Mouse (Mus musculus) telencephalon, adult 2 months (tissue): ENCODE measurements at regions not wholly inside any gene's neighbourhood (a gene's known extent, or its start where the extent isn't known, plus 50 kb on each side); places are given as distances from the start of the nearest gene placed in this dataset.

Experiments used
- DNase-seq: peaks from one replicate; pipeline ENCODE4 v3.0.0-alpha.2; 2011; ENCODE audit warnings: low read depth, low spot score

DNA sequence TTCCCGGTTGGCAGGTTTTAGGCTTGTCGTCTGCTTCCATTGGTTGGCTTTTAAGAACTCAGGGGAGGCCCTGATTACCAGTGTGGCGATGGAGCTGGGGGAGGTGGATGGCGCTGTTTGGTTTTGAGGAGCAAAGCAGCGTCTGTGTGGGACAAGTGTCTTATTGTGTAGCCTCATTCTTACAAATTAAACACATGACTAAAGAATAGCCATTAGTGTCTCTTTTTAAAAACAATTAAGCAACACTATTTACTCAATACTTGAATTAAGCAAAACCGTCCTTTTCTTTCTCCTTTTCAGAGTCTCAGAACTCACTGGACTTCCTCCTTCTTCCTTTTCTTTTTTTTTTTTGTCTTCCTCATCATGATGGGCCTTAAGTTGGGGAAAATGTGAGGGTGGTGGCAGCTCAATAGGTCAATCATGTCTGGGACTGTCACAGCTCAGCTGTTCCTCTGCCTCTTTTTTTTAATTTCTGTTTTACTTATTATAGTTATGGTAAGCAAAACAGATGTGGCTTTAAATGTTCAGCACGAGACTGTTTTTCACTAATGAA is 89.1 kb downstream of the Kcnrg start:
- no peak for DNase-seq

DNA sequence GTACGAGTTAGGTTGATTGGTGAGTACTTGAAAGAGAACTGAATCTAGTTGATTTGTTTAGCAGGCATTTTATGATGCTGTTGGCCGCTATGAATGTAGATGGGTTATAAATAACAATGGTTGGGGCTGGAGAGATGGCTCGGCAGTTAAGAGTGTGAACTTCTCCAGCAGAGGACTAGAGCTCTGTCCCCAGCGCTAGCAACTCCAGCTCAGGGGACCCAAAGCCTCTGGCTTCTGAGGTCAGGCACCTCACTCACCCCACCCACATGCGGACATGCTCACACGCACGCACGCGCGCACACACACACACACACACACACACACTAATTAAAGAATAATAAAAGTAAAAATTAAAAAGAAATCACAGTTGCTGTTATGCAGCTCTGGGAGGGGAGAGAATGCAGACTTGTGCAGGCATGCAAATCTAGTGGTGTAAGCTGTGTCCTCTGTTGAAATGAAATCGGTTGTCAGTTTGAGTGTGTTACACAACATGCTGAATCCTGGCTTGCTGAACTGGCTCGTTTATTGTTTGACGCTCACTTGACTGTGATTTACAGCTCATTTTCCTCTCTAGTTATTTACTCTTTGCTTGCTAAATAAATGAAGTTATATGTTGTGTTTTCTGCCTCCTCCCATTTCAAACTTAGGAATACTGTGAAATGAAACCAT is 89.8 kb downstream of the Kcnrg start:
- no peak for DNase-seq

DNA sequence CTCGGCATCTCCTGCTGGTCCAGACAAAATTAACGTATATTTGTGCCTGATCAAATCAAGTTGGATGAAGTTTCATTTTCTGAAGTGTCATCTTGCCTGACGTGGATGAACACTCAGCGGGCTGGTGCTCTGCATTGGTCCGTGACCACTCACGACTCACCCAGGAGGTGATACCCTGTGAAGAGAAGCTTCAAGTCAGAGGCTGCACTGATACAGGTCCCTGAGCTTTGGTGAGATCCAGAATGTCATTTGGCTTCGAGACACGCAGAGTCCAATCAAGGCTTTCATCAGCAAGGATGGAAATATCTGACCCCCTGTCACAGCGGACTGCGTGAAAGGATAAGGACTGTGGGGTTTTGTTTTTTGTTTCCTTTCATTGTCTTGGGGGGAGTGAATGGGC is 90.4 kb downstream of the Kcnrg start:
- DNase-seq = no peak

DNA sequence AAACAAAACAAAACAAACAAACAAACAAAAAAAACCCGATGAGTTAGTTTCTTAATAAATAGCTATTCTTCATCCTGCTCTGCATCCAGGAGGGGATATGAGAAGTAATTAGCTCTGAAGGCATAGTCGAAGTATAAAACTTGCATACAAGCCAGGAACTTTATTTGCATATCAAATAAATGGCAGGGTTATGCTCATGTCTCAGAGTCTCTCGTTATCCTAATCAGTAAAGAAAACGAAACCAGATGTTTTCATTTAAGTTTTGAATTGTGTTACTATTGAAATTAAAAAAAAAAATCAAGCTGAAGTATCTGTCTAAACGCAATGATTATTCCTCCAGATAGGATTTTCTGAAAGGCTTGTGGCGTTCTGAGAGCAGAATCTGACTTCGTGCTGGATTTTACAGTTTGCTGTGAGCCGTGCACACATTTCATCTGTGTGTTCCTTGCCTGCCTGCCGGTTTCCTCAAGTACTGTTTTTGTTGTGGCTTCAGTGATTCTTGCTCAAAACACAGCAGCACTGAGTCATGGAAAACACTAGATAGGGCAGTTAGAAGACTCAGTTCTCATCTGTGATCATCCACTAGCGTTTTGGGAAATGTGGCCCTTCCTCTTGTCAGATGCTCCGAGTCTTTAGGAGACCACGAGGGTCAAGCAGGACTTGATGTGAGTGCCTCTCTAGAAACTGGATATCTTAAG is 91.2 kb downstream of the Kcnrg start:
- DNase-seq = no peak

DNA sequence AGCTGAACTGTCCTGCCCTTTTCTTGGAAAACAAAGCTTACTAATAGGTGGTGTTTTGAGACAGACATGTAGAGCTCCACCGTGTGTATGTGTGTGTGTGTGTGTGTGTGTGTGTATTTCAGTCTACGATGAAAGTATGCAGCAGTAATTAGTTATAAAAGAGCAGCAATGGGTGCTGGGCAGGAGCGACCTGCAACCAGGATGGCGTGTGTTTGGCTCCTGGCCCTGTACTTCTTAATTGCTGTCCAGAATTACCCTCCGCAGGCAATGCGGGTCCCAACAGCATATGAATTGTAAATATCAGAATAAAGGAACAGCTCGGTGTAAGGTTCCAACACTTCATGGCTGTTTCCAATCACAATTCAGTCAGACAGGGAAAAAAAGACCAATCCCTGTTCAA is 92.4 kb downstream of the Kcnrg start:
- no peak for DNase-seq

DNA sequence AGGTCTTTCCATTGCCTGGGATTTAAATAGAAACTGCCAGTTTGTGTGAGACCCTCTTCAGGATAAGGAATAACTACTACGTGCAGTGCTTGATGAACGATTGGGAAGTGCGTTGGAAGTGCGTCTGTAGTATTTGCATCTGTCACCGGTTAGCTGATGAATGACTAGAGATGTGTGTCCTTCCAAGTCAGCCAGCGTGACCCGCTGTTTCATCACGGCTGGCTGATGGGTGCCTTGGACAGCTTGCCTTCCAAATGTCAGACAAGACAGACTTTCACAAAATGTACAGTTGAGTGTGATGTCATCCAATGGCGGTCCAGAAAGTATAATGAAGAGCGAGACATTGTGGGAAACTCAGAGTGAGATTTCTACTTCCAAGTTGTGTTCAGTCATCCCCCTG is 93.9 kb downstream of the Kcnrg start:
- no peak for DNase-seq

DNA sequence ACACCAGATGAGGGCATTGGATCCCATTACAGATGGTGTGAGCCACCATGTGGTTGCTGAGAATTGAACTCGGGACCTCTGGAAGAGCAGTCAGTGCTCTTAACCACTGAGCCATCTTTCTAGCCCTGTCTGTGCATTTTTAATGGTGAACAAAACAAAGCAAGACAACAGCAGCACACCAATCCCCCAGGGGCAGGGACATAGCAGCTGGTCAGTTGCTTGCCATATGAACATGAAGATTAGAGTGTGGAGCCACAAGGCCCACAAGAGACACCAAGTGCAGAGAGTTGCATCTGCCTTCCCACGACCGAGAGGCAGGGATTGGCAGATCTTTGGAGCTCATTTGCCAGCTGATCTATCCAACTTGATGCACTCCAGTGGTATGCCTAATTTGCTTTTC is 96.7 kb downstream of the Kcnrg start:
- no peak for DNase-seq

DNA sequence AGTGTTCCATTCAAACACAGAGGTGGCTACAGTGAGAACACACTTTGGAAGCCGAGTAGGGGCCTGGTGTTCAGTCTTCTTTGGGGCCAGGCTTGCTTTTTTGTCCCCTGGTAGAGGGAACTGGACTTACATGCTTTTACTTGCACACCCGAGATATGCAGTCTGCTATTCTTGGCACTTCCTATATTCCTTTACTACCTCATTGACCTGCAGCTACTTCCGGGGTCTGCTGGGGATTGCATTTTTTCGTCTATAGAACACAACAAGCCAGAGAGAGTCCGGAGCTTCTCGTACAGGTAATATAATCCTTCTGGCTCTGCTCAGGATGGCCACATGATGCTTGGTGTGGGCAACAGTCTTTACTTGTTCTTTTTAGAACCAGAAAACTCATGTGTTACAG is 99.7 kb downstream of the Kcnrg start:
- DNase-seq = no peak

DNA sequence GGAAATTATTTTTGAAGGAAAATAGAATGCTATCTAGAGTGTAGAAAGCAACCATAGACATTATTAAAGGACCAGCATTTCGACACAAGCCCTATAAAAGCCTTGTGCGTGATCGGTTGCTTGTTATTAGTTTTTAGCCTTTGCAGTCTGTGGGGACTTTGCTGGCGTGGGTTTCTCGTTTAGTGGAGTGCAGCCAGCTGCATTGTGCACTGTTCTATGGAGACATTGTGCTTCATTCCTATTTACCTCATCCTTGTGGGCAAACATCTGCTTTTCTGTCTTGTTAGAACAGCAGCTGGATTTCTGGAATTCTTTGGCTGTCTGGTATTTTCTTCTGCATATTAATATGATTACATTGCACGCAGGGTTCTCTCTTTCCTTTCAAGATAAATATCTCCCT is 101.1 kb downstream of the Kcnrg start:
- no peak for DNase-seq

DNA sequence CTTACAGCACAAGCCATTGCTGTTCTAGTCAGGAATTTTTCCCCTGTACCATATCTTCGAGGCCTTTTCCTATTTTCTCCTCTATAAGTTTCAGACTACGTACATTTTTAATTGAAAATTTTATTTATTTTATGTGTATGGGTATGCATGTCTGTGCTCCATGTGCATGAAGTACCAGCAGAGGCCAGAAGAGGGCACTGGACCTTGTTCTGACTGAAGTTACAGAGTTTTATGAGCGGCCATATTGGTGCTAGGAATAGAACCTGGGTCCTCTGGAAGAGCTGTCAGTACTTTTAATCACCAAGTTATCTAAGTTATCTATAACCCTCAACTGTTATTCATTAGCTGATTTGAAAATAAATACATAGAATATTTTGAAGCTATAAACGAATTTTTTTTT is 108.5 kb downstream of the Kcnrg start:
- no peak for DNase-seq

DNA sequence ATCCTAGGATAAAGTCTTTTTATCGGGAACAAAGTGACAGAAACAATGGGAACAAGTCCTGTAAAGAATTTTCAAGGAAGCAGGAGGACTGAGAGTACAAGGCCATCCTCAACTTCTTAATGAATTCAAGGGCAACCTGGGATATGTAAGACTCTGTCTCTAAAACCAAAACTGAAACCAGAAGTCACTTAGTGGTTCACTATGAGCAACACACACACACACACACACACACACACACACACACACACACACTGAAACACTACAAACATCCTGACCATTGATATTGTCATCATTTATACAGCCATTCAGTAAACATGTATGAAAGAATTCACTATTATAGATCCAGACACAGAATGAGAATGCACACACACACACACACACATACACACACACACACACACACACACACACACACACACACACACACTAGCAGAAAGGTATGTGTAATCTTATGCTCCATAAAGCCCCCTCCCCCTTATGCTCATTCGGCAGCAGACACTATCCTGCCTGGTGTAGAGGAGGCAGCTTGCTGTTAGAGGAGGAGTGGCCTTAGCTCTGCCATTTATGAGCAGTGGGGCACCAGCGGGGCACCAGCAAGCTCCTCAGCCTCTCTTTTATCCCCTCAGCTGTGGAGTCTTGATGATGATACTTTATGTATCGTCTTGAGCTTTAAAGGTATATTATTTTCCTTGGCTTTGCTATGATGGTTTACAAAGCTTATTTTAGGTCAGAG is 111.3 kb downstream of the Kcnrg start:
- no peak for DNase-seq

DNA sequence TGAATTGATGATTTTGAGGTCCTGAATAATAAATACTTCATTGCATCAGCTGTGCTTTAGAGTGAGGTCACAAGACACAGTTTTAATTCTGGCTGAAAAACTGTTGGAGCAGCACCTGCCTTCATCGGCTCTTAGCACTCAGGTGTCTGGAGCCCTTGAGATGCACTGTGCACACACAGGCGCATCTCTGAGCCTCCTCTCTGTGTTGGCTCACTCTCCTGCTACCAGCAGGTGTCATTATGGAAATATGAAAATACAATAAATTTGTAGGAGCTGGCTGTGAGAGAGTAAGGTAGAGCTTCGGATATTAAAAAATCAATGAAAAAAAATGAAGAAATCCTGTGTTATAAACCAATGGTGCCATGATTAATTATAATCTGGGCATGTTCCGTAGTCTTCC is 114.0 kb downstream of the Kcnrg start:
- no peak for DNase-seq

DNA sequence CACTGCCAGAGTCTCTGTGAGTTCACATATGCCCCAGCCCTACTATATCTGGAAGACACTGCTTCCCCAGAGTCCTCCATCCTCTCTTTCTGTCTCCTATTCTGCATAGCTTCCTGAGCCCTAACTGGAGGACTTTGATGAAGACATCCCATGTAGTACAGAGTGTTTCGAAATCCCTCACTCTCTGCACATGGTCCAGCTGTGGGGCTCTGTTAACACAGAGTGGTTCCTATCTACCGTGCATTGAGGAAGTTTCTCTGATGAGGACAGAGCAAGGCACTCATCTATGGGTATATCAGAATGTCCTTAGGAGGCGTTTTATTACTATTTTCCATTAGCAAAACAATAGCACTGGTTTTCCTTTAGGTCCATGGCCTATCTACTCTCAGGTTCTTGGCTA is 117.7 kb downstream of the Kcnrg start:
- DNase-seq = no peak

DNA sequence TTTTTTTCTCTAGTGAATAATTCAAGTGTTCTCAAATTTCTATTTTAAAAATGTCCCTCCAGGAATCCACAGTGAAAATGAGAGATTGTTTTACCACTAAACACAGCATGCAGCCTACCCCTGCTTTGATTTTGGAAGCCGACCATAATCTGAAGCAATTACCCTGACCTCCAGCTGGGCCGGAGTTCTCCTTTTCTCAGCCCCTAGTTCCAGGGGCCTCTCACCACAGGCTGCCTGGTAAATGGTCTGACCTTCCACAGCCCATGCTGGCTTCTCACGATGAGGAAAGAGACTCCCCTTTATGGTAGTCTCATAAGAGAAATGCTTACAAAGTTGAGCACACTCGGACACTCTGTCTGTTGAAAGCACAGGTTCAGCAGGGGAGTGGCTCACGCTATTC is 121.3 kb downstream of the Kcnrg start:
- DNase-seq = no peak

DNA sequence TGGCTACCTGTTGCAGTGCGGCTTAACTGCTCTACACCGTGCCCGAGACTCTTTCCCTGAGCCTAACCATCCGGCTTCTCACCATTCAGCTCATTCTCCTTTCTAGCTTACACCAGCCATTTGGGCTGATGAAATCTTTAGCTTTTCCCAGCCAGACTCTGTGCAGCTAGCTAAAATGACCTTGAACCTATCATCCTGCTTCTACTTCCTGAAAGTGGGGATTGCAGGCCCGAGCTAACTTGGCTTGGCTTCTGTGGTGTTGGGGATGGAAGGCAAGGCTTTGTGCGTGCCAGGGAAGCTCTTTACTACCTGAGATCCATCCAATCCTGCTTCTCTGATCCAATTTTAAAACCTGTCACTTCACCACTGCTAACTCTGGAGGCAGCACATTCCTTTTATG is 128.3 kb downstream of the Kcnrg start:
- no peak for DNase-seq

DNA sequence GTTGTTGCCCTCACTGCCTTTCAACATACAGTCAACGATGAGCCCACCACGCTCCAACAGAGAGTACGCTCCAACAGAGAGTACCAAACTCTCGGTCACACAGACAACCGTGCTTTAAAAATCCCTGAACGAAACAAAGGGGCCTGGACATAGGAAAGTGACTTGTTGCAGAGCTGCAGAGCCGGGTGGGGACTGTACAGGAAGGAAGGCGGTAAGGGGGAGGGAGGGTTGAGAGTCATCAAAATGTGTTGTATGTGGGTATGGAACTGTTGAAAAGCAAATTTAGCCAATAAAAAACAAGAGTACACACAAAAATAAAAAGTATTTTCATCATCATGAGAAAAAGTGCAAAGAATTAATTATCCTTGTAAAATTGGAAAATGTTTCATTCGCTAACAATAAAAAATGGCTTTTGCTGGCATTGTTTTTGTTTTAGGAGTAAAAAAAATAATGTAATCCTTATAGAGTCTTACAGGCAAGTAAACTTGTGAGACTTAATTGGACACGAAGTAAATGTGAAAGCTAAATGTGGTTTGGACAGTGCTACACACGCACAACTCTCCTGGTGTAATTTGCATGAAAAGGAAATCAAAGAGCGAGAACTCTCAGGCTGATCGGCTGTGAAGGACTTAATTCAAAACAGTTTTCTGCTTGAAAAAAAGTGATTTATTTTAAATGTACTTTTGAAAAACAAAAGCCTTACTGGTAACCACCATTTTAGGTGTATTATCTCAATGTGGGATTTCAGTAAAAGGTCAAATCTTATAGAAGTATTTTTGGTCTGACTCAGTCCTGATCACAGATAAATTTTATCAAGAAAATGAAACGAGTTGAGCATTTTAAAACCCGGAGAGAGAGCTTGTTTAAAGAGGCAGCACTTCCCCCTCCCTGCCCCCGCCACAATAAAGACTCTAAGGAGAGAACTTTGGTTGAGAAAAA is 129.4 kb downstream of the Kcnrg start:
- DNase-seq = no peak

DNA sequence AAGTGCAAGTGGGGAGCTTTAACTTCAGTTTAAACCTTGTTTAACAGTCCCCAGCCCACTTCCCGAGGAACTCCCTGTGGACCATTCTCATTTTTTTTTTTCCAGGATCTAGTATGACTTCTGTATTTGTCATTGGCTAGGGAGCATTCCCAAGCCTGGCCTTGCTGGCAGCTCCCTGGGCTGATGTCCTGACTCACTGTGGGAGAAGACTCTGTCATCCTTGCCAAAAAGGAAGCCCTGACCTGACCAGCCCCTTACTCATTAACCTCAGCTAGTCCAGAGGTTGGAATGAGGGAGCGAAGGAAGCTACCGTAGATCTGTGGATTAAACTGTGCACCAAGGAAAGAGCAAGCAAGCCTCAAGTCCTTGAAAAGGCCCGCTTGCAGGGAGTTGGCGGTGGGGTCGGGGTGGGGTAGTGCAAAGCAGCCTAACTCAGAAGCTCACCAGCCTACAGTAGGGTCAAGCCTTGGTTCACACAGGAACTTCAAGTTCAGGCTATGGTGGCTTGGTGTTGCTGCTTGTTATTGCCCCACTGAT is 130.3 kb downstream of the Kcnrg start:
- no peak for DNase-seq

DNA sequence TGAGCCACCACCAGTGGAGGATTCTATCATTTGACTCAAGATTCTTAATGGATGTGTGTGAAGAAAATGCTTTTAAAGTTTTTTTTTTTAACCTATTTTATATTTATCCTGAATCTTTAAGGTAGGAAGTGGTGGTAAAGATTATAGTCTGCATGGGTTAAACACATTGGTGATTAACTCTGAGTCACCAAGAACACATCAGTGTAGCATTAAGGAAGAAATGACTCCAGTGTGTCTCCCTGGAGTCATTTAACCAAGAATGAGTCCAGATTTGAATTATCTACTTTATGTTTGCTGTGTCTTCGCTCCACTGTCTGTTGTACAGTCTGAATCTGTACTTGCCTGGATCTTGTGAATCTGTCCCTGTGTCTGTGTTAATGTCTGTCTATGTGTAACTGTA is 132.2 kb downstream of the Kcnrg start:
- DNase-seq = no peak

DNA sequence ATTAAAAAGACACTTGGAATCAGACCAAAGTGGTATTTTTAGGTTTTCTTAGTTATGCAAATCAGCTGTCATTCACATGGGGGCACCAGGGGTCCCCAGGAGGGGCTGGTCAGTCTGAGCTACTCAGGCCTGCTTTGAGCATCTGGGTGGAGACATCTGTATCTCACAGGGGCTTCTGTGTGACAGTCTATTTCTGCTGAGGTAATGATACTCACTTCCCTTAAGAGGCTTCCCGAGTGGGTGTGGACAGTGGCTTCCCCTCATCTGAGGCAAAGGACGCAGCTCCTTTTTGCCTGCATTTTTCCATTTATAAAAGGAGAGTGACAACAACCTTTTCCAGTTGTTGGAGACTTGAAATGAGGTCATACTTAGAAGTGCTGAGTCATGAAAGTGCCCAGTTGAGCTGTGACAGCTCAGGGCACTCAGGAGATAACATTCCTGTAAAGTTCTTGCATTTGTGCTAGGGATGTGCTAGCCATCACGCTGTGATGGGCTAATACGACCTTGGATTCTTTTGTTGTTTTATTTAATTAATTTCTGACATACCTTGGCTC is 136.7 kb downstream of the Kcnrg start:
- DNase-seq = no peak

DNA sequence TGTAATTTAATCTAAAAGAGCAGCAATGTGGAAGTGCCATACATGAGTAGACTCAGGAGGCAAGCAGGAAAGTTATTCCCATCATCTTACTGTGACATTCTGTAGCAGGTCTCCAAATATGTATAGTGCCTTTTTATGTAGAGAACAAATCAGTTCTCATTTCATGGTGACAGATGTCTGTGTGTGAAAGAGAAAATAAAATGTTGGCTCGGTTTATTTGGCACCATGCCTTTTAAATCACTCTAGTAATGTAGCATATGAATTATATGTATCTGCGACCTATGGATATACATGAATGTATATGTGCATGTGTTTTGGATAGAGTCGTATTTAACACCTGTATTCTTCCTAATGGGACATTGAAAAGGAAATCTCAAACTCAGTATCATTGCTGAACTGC is 146.2 kb downstream of the Kcnrg start:
- DNase-seq = no peak

DNA sequence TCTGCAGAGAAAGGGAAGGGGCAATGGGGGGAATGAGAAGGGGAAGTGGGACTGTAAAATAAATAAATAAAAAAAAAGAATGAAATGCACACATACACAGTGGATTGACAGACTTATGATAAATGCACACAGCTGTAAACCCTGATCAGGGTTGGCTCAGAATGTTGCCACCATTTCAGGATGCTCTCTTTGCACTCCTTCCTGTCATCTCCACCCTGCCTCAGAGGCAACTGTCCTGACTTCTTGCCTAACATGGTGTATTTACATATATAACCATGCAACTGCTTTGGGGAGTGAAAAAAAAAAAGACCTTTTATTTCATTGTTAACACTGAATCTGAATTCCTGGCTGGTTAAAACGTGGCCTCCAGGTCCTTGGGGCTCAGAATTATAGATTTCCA is 149.4 kb downstream of the Kcnrg start:
- no peak for DNase-seq
